Mouse (Mus musculus) heart, embryonic 11.5 days (tissue): ENCODE measurements at regions not wholly inside any gene's neighbourhood (a gene's known extent, or its start where the extent isn't known, plus 50 kb on each side); places are given as distances from the start of the nearest gene placed in this dataset.

Experiments used
- ATAC-seq: fragments of 200-750 bp; cut with Nextera tagmentation; replicated peaks from 2 replicates; pipeline ENCODE4 v1.8.0; 2017; ENCODE audit warnings: moderate library complexity; ENCODE audit not compliant: insufficient number of reproducible peaks, low FRiP score, low TSS enrichment
- H3K27ac ChIP-seq: fragments of 300-500 bp; sonication (generic); 2 replicates; pipeline ENCODE4 v1.5.1; 2014; ENCODE audit warnings: mild to moderate bottlenecking, low read depth, low read length
- H3K27me3 ChIP-seq: fragments of 300-500 bp; sonication (generic); 2 replicates; pipeline ENCODE4 v1.6.1; 2014; ENCODE audit warnings: mild to moderate bottlenecking, low read length, mixed read lengths; ENCODE audit not compliant: control insufficient read depth, insufficient read depth
- H3K36me3 ChIP-seq: fragments of 300-500 bp; sonication (generic); 2 replicates; pipeline ENCODE4 v1.6.1; 2014; ENCODE audit warnings: mild to moderate bottlenecking, low read length, moderate library complexity, mixed read lengths; ENCODE audit not compliant: control insufficient read depth, insufficient read depth
- H3K4me1 ChIP-seq: fragments of 300-500 bp; sonication (generic); 2 replicates; pipeline ENCODE4 v1.6.1; 2014; ENCODE audit warnings: low read length; ENCODE audit not compliant: control insufficient read depth, insufficient read depth
- H3K4me2 ChIP-seq: fragments of 300-500 bp; sonication (generic); 2 replicates; pipeline ENCODE4 v1.6.1; 2014; ENCODE audit warnings: mild to moderate bottlenecking, moderate library complexity
- H3K4me3 ChIP-seq: fragments of 300-500 bp; sonication (generic); 2 replicates; pipeline ENCODE4 v1.5.1; 2014; ENCODE audit warnings: low read depth, low read length
- H3K9ac ChIP-seq: fragments of 300-500 bp; sonication (generic); 2 replicates; pipeline ENCODE4 v1.6.1; 2014; ENCODE audit warnings: mild to moderate bottlenecking, low read depth, low read length, moderate library complexity
- H3K9me3 ChIP-seq: fragments of 300-500 bp; sonication (generic); replicated peaks from 2 replicates; pipeline ENCODE4 v1.6.1; 2016; ENCODE audit warnings: low read length; ENCODE audit not compliant: control insufficient read depth
- WGBS: fragments of 180-500 bp; shearing (Covaris S2); extraction: QIAGEN DNeasy Blood & Tissue Kit; methylation state at CpG from one replicate; pipeline ENCODE4 v1.1.7; 2014; ENCODE audit not compliant: insufficient replicate concordance; 5-methylcytosine and 5-hydroxymethylcytosine counted together

DNA sequence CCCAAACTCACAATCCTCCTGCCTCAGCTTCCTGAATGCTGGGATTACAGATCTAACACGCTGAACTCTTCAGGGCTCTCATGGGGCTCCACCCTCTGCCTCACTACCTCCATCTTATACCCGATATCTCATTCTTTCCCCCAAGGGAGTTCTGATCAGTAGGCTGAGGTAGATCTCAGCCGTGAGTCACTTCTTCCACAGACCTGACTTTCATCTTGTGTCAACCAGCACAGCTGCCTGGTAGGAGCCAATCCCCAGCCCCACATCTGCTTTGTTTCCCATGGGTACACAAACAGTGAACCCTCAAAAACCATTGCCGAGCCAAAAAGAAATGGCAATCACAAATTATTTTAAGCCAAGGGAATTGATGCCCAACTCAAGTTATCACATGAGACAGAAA is 100.7 kb upstream of the Nr5a2 start:
- Histone ChIP-seq H3K9ac (no peak overlapping the region), H3K4me2 (no peak overlapping the region), H3K27me3 (no peaks in the 10 kb centered on the region), H3K27ac (no peak overlapping the region), H3K36me3 (no peaks in the 10 kb centered on the region), H3K4me3 (no peak overlapping the region), H3K9me3 (no peaks in the 10 kb centered on the region), H3K4me1 (no peaks in the 10 kb centered on the region)
- WGBS, result 73% methylated on average over 4 of the region's 4 CpGs
- no peak for ATAC-seq

DNA sequence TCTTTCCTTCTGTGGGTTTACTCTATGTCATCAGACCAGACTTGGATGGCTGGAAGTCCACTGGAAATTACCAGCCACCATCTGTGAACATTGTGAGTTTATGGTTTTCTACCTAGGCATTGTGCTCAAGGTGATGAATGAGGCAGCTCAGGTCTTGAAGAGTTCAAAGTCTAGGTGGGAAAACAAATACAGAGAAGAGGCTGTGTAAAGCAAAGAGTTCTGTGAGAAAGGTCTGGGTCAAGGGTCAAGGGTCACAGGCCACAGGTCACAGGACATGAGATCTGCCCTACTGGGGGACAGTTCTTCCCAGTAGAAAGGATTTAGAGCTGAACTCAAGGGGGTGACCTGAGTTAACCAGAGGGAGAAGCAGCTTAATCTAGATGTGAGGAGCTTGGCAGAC is 92.9 kb upstream of the Nr5a2 start:
- Histone ChIP-seq H3K36me3 (no peaks in the 10 kb centered on the region), H3K27ac (no peak overlapping the region), H3K4me2 (no peak overlapping the region), H3K9ac (no peak overlapping the region), H3K27me3 (no peaks in the 10 kb centered on the region), H3K4me1 (no peaks in the 10 kb centered on the region), H3K4me3 (no peak overlapping the region), H3K9me3 (no peaks in the 10 kb centered on the region)
- no peak for ATAC-seq

DNA sequence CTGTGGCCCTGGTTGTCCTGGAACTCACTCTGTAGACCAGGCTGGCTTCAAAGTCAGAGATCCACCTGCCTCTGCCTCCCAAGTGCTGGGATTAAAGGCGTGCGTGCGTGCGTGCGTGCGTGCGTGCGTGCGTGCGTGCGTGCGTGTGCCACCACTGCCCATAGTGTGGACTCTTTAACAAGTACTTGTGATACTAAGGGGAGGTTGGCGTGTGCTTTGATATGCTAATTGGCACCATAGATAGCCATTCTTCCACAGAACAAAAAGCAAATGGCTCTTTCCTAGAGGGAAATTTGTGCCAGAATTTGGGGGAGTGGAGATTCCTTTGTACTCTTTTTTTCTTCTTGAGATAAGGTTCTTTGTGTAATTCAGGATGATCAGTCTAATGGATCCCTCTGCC is 91.3 kb upstream of the Nr5a2 start:
- Histone ChIP-seq H3K27me3 (no peaks in the 10 kb centered on the region), H3K27ac (no peak overlapping the region), H3K4me2 (no peak overlapping the region), H3K9me3 (no peaks in the 10 kb centered on the region), H3K4me1 (no peaks in the 10 kb centered on the region), H3K4me3 (no peak overlapping the region), H3K9ac (no peak overlapping the region), H3K36me3 (no peaks in the 10 kb centered on the region)
- no peak for ATAC-seq
- WGBS, result 90% methylated on average over 13 of the region's 13 CpGs

DNA sequence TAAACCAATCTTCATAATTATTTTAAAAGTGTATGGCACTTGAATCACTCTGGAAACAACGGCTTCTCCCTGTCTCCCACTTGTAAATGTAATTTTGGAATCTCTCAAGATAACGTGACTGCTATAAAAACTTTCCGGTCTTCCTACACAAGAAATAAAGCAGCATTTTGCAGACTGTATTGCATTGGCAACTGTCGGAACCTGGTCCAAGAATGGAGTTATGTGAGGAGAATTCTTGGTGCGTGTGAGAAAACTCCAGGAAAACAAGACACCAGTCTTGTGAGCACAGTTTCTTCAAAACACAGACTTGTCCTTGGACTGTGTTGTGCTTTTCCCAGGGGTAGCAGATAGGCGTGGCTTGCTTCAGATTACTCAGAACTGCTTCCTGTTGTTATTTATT is 83.8 kb upstream of the Nr5a2 start:
- Histone ChIP-seq H3K9ac (no peak overlapping the region), H3K27ac (no peak overlapping the region), H3K4me1 (no peaks in the 10 kb centered on the region), H3K4me2 (no peak overlapping the region), H3K27me3 (no peaks in the 10 kb centered on the region), H3K4me3 (no peak overlapping the region), H3K9me3 (no peaks in the 10 kb centered on the region), H3K36me3 (no peaks in the 10 kb centered on the region)
- 76% methylated on average over 6 of the region's 6 CpGs for WGBS
- ATAC-seq, result no peak

DNA sequence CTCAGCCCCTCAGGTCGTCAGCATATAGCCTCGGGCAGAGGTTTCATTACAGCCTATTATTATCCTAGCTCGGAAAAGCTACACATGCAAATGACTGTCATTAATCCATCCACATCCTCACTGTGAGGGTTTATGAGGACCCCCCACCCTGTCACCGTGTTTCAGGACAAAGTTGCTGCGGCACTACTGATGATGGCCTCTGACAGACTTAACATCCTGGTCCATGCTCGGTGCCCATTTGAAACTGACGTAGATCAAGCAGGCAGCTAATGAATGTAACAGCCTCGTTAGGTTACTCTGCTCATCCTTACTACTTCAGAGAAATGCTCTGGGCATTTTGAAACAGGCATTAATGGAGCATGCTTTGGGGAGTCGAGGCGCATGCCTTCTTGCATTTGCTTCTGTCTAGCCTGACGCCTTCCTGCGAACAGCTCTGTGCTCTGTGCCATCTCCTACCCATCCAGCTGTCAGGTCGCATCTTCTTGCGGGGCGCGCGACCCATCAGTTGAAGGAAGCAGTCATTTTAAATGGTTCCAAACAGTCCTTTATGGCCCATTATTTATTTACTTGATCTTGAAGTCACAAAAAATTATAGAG is 82.3 kb upstream of the Nr5a2 start:
- WGBS, result 85% methylated on average over 17 of the region's 17 CpGs
- no peak for ATAC-seq

DNA sequence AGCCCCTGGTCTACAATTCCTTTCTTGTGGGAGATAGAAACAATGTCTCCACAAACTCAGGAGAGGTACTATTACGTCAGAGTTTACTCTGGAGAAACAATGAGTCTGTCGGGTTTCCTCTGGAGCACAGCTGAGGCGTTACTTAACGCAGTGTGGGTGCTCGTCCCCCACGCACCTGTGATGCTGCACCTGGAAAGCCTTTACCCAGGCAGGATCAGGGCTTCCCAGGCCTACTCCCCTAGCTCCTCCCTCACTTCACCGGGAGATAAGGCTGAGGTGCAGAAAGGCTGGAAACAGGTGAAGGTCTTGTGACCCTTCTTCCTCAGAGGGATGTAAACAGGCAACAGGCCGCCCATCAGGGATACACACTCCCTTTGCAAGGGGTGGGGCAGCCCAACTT is 80.7 kb upstream of the Nr5a2 start:
- Histone ChIP-seq H3K9ac (no peak overlapping the region), H3K9me3 (no peaks in the 10 kb centered on the region), H3K4me2 (no peak overlapping the region), H3K4me3 (no peak overlapping the region), H3K36me3 (no peaks in the 10 kb centered on the region), H3K27me3 (no peaks in the 10 kb centered on the region), H3K4me1 (no peaks in the 10 kb centered on the region), H3K27ac (no peak overlapping the region)
- ATAC-seq, result no peak
- WGBS, result 51% methylated on average over 8 of the region's 8 CpGs

More for the DNA sequence above, 82.3 kb upstream of the Nr5a2 start:
- Histone ChIP-seq H3K36me3 (no peaks in the 10 kb centered on the region), H3K4me1 (no peaks in the 10 kb centered on the region), H3K9ac (no peak overlapping the region), H3K4me3 (no peak overlapping the region), H3K4me2 (no peak overlapping the region), H3K27me3 (no peaks in the 10 kb centered on the region), H3K27ac (no peak overlapping the region), H3K9me3 (no peaks in the 10 kb centered on the region)

DNA sequence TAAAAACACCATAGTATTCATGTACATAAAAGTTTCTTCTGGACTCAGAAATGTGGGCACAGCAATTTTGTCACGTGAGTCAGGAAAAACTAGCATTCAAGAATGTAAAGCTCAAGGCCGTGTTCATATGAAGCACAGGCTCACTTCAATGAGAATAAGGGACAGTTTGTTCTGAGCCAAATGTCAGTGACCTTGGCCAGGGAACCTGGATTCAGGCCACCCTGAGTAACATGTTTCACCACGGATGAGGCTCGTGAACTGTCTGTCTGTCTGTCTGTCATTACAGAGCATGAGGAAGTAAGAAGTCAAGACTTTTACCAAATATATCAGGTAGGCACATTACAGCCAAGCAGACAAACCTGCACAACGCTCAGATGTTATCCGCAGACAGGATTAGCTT is 74.3 kb upstream of the Nr5a2 start:
- Histone ChIP-seq H3K9ac (no peak overlapping the region), H3K27me3 (no peaks in the 10 kb centered on the region), H3K4me2 (no peak overlapping the region), H3K36me3 (no peaks in the 10 kb centered on the region), H3K9me3 (no peaks in the 10 kb centered on the region), H3K27ac (no peak overlapping the region), H3K4me3 (no peak overlapping the region), H3K4me1 (no peaks in the 10 kb centered on the region)
- ATAC-seq, result no peak
- 82% methylated on average over 6 of the region's 6 CpGs for whole genome bisulfite sequencing

DNA sequence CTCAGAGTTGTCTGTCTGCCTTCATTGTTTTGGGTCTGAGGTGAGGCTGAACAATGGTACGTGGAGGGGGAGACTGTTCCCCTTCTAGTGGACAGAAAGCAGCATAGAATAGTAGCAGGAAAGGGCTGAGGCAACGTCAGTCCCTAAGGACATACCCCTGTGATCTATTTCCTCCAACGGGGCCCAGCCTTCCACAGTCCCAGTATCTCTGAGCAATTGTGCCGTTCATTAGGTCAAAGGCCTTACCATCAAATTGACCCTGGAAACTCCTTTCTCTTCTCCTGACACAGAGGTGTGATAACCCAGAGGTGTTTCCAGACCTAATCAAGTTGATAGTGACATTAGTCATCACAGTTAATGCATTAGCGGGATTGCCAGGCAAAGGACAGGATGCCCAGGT is 73.4 kb upstream of the Nr5a2 start:
- no peak for ATAC-seq
- Histone ChIP-seq H3K27me3 (no peaks in the 10 kb centered on the region), H3K9me3 (no peaks in the 10 kb centered on the region), H3K9ac (no peak overlapping the region), H3K4me2 (no peak overlapping the region), H3K4me3 (no peak overlapping the region), H3K27ac (no peak overlapping the region), H3K36me3 (no peaks in the 10 kb centered on the region), H3K4me1 (no peaks in the 10 kb centered on the region)
- WGBS, result 57% methylated on average over 5 of the region's 5 CpGs

DNA sequence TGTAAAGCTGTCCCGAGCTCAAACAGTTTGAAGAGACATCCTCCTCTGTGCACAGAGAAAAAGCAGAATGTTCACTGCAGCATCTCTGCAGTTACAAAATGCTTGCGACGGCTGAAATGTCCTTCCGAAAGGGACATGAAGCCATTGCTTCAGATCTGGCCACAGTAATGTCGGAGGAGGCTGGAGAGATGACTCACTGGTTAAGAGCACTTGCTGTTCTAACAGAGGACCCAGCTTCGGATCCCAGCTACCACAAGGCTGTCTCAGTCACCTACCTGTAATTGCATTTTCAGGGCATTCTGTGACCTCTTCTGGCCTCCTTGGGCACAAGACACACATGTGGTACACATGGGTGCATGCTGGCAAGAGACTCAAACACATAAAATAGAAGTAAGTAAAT is 63.5 kb upstream of the Nr5a2 start:
- H3K9ac ChIP-seq, result no peak overlapping the region
- H3K4me3 ChIP-seq, result no peak overlapping the region
- H3K27ac ChIP-seq, result no peak overlapping the region
- no peaks in the 10 kb centered on the region for H3K27me3 ChIP-seq
- H3K36me3 ChIP-seq, result no peaks in the 10 kb centered on the region
- H3K4me2 ChIP-seq, result no peak overlapping the region
- no peak for ATAC-seq
- WGBS, result 83% methylated on average over 6 of the region's 6 CpGs
- no peaks in the 10 kb centered on the region for H3K9me3 ChIP-seq
- H3K4me1 ChIP-seq, result no peaks in the 10 kb centered on the region
